Mouse (Mus musculus) ovary, postnatal 36 days (tissue): Measurements from ENCODE around the gene Nf1.
A peak's percentile ranks its signal among the peaks of the same experiment; 100 is the strongest.

Source experiments
- DNase-seq: peaks from one replicate; pipeline ENCODE4 v3.0.0; 2022; ENCODE audit warnings: low spot score, mixed read lengths

Gene Nf1

DNA sequence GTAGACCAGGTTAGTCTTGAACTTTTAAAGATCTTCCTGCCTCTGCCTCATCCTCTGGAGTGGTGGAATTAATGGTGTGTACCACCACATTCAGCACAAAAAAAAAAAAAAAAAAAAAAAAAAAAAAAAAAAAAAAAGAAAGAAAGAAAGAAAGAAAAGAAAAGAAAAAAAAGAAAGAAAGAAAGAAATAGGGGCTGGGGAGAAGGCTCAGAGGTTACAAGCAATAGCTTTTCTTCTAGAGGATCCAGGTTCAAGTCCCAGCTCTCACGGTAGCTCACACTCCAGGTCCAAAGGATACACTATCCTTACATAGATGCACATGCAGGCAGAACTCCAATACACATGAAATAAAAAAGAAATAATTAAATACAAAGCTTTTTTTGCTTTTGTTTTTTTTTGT is 9.9 kb upstream of the Nf1 start:
- no peak for DNase-seq

DNA sequence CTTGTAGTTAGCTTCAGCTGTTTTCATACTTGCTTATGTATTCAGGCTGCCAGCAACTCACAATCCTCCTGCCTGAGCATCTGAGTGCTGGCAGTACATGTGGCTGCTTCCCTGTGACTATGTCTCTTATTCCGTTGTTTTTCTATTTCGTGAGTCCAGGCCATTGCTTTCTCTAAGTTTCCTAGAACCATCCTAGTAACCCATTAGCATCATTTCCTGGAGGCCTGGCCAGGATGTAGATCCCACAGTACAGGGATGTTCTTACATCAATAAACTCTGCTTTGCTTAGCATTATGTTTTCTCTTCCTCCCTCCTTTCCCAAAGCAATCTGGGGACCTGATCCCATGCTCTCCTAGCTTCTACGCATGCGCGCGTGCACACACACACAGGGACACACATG is 4.4 kb upstream of the Nf1 start:
- DNase-seq = no peak

DNA sequence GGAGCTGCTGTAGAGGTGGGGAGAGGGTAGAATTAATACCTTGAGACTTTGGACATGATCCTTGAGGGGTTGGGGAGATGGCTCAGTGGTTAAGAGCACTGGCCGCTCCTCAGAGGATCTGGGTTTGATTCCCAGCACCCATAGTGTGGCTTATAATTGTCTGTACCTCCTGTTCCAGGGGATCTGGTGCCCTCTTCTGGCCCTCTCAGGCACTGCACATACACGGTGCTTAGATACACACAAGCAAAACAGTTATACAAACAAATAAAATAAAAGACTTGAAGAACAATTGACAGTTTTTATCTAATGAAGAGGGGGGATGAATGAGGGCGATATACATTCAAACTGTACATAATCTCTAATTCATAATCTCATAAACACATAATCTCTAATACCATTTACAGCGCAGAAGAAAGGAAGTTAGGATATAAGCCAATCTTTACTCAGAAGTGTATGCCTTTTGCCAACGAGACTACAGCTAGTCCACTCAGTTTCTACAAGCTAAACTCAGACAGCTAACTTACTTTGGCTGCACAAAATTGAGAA is 2.7 kb upstream of the Nf1 start:
- DNase-seq = no peak

DNA sequence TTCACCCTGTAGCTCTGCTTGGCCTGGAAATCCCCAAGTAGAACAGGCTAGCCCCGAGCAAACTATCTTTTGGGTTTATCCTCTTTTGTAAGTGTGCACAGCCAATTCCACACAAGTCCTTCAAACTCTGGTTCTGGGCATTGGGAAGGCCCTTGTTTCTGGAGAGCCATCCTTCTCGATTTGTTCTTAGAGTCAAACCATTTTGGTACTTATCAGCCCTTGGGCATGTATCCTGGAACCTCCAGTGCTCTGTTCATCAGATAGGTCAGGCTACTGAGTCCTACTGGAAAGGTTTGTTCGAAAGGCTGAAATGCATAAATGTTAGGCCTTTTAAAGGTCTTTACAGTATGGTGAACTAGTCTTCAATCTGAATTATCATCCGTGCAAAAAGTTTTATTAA is 872 bp upstream of the Nf1 start:
- no peak for DNase-seq

DNA sequence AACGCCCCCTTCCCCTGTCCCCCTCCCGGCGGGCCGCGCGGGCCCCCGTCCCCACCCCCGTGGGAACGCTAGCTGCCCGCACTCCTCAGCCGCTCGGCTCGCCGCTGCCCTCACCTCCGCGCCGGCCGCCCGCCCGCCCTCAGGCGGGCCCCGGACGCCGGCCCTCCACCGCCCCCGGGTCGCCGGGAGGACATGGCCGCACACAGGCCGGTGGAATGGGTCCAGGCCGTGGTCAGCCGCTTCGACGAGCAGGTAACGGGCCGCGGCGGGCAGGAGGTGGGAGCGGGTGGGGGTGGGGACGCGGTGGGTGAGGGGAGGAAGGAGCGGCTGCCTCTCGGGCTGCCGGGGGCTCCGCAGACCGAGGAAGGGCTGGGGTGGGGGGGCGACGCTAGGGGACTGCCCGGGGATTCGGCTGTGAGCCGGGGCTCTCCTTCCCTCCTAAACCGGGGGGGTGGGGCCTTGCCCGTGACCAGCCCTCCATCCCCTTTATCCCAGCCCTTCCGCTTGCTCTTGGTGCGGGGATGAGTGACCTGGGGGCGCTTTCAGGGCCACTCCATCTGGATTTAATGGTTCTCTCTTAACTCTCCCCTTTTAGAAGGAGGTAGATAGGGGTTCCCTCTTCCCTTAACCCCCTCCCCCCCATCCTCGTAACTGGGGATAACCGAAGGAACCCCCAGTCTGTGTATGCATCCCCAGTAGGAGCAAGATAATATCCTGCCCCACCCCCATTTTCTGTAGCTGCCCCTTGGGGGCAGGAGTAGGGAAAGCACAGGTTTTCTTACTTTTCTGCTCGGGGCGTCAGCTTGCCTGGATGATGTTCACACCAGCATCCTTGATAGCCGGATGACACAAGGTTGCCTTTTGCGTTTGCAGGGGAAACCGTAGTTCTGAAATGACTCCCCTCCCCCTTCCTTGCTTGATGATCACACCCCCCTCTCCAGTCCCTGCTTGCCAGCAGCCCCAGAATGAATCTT is 602 bp downstream of the Nf1 start:
- peak; percentile 37 for DNase-seq

DNA sequence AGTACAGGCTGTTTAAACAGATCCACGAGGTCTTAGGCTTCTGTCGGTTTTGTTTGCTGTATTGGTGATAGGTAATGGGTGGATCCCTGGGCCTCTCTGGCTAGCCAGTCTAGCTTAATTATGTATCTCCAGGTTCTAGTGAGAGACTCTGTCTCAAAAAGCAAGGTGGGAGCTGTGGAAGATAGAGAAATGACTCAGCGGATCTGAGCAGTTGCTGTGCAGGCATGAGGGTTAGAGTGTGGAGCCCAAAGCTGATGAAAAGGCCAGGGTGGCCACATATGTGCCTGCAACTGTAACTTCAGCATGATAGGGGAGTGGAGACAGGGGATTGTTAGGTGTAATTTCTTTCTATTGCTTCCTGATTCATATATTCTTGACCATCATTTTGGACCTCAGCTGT is 17.5 kb downstream of the Nf1 start:
- no peak for DNase-seq

DNA sequence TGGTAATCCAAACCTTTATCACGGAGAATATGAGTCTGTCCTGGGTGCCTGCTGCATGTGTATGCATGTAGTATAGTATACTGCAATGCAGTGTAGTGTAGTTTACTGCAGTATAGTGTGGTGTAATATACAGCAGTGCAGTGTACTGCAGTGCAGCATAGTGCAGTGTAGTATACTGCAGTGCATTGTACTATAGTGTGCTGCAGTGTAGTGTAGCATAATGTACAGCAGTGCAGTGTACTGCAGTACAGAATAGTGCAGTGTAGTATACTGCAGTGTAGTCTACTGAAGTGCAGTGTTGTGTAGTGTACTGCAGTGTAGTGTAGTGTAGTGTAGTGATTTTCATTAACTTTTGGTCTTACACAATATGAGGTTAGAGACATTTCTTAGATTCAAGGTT is 17.9 kb downstream of the Nf1 start:
- no peak for DNase-seq

DNA sequence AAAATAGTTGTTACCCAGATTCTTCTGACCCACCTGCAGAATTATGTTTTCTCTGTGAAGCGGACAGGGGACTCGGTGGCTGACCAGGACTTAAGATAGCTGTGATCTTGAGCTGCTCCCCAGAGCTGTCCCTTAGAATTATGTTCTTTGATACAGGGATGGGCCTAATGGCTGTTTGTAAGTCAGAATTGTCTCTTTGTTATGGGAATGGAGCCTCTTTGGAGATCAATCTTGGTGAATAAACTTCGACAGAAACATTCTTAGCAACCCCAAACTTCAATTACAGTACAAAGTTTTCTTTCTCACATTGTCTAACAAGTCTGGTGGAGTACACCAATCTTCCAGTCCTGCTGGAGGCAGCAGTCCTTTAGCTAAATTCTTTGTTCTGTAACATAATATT is 25.5 kb downstream of the Nf1 start:
- no peak for DNase-seq

DNA sequence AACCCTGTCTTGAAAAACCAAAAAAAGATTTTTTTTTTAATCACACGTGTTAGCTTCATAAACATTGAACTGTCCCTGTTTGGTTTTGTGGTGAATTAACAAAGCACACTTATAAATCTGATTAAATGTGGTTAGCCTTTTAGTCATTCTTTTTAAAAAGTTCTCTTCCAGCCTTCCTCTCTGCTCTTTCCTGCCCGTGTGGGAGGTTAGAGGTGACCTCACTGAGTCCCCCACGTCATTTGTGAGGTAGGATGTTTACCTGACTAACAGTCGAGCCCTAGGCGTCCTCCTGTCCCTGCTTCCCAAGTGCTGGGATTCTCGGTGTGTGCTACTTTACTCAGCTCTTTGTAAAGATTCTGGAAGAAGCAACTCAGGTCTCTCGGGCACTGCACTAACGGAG is 26.8 kb downstream of the Nf1 start:
- no peak for DNase-seq

DNA sequence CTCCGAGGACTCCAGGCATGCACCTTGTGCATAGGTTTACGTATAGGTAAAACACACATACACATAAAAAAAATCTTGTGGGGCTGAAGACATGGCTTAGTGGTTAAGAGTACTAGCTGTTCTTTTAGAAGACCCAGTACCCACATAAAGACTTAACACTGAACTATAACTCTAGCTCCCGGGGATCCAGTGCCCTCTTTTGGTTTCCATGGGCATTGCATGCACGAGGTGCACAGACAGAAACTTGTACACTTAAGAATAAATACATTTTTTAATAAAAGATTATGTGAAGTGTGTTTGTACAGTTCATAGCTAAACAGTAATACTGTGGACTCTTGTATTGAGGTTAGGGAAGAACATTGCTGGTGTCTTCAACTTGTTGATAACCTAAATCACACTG is 33.5 kb downstream of the Nf1 start:
- DNase-seq = no peak

DNA sequence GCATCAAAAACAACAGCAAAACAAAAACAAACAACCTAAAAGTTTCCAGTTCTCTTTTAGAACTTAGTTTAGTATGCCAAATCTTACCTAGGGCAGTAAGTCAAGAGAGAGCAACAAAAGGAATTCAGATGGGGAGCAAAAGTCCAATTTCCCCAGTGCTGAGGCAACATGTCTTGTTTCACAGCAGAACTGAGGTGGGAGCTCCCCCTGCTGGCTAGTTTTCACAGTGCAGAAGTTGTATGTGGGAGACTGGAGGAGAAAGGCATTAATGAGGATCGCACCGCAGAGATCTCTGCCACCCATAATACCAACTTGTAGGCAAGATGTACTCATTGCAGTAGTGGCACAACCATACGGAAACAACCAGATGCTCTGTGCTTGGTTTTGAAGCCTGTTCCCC is 58.8 kb downstream of the Nf1 start:
- peak; percentile 84 for DNase-seq

DNA sequence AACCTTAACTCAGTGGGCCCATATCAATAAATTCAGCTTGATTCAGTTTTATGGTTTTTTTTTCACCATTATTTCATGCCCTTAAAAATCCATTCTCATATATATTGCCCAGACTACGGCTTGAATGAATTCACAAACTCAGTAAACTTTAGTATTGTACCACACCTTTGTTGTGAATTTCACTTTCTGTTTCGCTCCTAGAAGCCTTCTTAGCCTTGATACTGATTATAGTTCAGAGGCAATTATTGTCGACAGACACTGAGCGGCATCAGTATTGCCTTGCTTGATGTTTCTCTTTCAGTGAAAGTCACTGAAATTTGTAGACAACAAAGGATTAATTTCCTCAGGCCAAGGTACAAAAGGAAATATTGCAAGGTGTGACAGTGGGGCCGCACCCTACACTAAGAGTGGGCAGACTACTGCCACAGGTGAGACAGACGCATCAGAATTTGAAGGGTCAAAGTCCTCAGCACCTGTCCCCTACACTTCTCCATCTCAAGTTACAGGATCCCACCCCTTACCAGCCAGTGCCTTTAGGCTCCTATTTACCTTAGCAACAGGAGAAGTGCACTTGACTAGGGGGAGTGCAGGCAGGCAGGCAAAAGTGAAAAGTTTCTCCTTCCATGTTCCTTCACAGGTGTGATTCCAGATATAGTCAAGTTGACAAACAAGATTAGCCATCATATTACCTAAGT is 64.3 kb downstream of the Nf1 start:
- no peak for DNase-seq

DNA sequence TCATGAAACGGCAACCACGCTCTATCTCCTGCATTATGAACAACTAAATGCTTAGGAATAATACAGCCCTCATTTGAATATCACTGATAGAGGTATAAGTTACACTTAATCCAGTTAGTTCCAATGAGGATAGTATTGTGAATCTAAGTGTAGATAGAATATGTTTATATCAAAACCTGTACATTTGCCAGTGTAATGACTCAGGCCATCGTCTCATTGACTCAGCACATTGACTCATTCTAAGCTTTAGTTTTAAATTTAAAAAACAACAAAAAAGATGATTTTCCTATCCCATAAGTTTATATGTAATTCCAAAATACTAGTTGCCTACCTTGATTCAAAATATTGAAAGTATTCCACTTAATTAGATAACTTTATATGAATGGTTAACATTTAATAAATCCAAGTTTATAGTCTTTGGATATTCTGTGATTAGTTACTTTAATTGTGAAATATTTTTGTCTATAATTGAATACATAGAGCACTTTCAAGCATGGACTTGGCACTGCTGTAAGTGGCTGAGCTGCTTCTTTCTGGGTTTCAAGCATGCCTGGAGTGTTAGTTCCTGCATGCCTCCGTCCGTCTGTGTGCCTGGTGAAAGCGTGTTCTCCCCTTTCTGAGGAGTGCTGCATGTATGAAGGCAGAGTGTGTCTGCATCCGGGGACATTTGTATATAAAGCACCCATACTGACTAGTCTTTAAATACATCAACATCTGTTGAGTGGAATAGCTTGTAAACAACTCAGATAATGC is 74.4 kb downstream of the Nf1 start:
- DNase-seq = no peak

DNA sequence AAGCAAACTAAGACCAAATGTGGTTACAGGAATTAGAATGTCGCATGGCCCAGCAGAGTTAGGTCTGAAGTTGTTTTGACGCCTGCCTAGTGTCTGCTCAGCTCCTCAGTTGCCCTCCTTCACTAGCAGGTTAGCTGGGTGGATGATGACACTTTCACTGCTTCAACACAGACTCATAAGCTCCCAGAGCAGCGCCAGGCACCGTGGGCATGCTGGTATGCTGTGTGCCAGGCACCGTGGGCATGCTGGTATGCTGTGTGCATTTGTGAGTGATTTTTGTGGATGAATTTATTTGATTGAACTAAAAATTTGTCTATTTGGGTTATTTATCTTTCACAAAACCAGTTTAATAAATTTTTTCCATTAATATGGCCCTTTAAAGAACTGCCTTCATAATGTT is 83.0 kb downstream of the Nf1 start:
- DNase-seq = no peak

DNA sequence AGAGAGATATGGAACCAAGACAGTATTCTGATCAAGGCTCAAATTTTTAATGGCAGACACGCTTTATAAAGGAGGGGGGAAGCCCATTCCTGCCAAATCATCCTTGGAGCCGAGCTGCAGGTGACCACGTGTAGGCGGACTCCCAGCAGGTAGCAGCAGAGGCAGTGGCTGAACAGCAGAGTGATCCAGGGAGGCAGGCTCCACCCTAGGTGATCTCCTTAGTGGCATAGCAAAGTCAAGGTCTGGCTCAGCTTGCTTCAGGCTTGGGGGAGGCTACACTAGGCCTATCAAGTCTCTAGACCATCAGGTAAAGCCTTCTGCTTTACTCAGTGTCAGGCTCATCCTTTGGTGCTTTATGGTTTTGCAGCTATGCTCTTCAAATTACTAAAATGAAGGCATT is 87.1 kb downstream of the Nf1 start:
- DNase-seq = no peak

DNA sequence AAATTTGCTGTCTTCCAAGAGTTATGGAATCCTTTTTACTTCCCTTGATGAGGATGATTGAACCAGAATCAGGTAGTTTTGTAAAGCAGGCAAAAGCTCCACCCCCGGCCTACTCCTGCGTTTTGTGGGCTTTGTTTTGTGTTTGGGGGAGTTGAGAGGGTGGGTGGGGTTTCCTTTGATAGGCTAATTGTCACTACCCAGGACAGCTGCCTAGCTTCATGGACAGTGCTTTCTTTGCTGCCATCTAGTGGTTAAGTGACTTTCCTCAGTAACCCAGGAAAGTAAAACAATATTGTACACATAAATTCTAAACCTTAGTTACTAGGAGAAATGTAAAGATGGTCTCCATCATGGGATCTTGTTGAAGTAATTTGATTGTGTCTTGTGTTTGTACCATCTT is 88.1 kb downstream of the Nf1 start:
- no peak for DNase-seq

DNA sequence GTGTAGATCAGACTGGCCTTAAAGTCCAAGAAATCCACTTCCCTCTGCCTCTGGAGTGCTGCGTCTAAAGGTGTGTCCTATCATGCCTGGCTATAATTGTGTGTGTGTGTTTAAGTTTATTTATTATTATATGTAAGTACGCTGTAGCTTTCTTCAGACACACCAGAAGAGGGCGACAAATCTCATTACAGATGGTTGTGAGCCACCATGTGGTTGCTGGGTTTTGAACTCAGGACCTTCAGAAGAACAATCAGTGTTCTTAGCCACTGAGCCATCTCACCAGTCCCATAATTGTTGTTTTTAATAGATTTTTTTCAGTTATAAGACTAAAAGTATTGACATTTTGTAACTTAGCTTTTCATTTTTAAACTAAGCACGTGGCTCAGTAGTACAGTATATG is 95.8 kb downstream of the Nf1 start:
- no peak for DNase-seq

DNA sequence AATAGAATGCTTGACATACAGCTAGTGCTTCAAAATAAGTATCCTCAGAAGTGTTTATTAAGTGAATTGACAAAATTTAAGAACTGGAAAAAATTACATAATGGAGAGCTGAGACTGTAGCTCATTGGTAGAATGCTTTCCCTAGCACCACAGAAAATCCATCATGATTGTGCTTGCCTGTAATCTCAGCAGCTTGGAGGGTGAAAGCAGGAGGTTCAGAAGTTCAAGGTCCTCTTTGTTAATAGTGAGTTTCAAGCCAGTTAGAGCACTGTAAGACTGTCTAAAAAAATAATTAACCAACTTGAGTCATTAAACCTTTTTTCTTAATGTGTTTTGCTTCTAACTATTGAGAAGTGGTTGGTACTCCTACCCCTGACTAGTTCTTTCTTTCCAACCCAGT is 108.9 kb downstream of the Nf1 start:
- DNase-seq = no peak

DNA sequence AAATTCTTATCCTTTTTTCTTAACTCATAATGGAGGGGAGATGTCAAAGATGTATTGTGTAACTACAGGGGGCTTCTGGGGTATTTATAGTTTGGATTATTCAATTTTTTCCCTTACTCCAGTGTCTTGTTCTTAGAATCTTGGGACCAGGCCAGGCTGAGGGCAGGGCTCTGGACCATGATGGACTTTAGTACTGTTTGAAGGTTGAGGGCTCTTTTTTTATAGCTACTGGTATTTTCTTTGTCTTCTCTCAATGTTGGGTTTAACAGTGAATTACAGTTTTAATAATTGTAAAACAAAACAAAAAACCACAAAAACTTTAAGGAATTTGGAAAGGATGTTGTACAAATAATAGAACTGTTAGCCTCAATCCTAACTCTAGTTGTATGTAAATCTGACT is 113.5 kb downstream of the Nf1 start:
- no peak for DNase-seq

DNA sequence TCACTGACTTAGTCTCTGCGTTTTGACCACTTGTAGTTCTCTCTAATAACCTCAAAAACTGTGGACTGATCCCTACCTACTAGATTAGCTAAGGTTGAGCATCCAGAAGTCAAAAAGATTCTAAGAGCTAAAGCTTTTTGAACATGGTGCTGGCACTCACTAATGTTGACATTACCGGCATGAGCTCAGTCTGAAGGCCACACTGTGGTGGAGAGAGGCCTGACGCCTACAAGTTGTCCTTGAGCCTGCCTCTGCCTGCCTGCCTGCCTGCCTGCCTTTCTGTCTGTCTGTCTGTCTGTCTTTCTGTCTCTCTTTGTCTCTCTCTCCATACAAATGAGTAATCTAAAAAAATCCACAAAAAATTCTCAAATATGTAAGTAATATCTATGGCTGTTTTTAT is 118.4 kb downstream of the Nf1 start:
- peak; percentile 33 for DNase-seq

DNA sequence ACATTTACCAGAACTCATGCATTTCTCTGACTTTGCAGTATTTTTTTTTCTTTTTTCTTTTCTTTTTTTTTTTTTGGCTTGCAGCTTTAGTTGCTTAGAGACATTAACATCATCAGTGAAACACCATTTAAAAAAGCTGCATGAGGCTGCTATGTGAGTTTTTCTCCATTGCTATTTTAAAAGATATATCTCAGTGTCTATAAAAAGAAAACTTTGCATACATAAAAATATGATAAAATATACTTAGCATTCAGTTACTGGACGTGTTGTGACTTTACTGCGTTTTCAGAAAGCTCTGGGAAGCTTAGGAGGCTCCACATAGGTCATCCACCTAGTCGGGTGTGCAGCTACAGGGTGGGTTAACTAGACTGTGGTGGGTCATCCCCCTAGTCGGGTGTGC is 120.4 kb downstream of the Nf1 start:
- DNase-seq = no peak

DNA sequence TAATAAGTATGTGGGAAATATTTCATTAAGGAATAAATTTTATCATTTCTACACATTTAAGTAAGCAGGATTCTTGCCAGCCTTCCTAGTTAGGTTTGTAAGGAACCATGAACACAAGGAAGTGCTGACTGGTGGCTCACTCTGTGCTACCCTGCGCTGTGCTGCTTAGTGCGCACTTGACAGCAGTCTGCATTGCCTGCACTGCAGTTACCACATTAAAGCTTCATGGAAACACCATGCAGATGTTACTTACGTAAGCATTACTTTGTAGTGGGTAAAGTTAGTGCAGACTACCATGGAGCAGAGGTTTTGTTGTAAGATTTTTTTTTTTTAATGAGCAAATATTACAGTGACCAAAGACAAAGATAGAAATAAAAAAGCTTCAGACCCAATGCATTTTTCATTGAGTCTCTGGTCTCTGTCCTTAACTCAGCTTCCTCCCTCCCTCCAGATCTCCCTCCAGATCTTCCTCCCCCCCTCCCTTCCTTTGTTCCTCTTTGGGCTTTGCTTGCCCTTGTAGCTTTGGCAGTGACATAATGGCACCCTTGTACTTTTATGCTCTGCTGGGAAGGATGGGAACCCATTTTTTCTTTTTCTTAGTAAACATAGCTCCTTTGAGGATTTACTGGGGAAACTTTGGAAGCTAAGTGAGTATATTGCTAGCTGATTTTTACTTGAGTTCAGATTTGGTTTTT is 121.4 kb downstream of the Nf1 start:
- DNase-seq = no peak
